Mouse (Mus musculus): Measurements from ENCODE around the gene Slco1b2. TPM values are rescaled to one million over a fixed set of nuclear protein-coding genes. Genes with fewer than 3 reads are reported as not detected.
"Not testable (repeated sequence)": the region's sequence is repeated elsewhere in the genome, so short reads cannot be mapped to it uniquely, and the experiment has no call there.

Slco1b2 gene
- total RNA-seq (2012; rRNA removed) = 0.18 and 0.21 TPM in 2 replicates

GRCm38 (mm10) chr6:141629291-141629690 lies at the start of gene Slco1b2:
TSS of gene Slco1b2 (plus strand) at chr6:141629518.
- Histone ChIP-seq H3K9me3 (ENCODE audit: control insufficient read depth, insufficient read depth, low read depth, low read length) (no peaks in the 10 kb centered on the region), H3K4me3 (ENCODE audit: insufficient read depth in 1 of 2, low read depth in 1 of 2, low read length in 2 of 2, poor library complexity in 1 of 2, severe bottlenecking in 1 of 2) (no peak within 1 kb of the TSS), H3K36me3 (ENCODE audit: control insufficient read depth, insufficient read depth, low read length, poor library complexity, severe bottlenecking) (no peaks in the 10 kb centered on the region), H3K27ac (ENCODE audit: insufficient read depth, low read depth, low read length, poor library complexity, severe bottlenecking) (no peak within 1 kb of the TSS), H3K4me1 (ENCODE audit: control insufficient read depth in 2 of 2, insufficient read depth in 2 of 2, low read length in 2 of 2, poor library complexity in 1 of 2) (no peaks in the 10 kb centered on the region), H3K9ac (ENCODE audit: insufficient read depth, low read depth, low read length, poor library complexity, severe bottlenecking) (no peak within 1 kb of the TSS)
- TF ChIP-seq HCFC1 (IDR thresholded peaks at IDR 0.05; ENCODE audit: borderline replicate concordance, insufficient read depth, low read length) (no peak), ZNF384 (IDR thresholded peaks at IDR 0.05; ENCODE audit: low read depth, low read length) (no peak), CHD2 (IDR thresholded peaks at IDR 0.05; ENCODE audit: low read depth, low read length) (no peak), ZC3H11A (IDR thresholded peaks at IDR 0.05; ENCODE audit: borderline replicate concordance, low read depth, low read length) (no peak), MAFK (IDR thresholded peaks at IDR 0.05; ENCODE audit: insufficient read depth, low read depth, low read length) (no peak)
- in situ Hi-C loops (cut with MboI; ENCODE audit: low sequenced_read_pairs in 2 of 2, unreplicated experiment in 2 of 2) = no loop called here
- DNase-seq (ENCODE audit: low read depth, low spot score) = no peak

DNA sequence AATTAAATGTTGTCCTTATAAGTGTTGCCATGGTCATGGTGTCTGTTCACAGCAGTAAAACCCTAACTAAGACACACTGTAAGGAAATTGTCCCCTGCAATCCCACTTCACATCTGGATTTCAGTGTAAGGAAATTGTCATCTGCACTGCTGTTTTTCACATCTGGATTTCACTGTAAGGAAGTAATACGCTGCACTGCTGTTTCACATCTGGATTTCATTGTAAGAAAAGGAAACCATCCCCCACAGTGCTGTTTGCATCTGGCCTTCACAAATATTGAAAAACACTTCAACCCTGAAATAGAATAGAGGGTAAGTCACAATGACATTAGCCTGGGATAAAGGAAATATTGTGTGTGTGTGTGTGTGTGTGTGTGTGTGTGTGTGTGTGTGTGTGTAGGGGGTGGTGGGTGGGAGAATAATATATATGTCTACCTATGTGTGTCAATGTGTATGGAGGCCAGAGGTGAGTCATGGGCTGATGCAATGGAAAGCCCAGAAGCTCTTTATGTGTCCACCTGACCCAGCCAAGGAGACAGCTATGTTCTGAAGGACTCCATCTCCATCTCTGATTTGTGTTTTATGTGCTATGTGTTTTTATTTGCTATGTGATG lies 44.4 kb upstream of the Slco1b2 start:
- in situ Hi-C loops (cut with MboI; ENCODE audit: low sequenced_read_pairs in 2 of 2, unreplicated experiment in 2 of 2) = no loop called here
- H3K27ac ChIP-seq (ENCODE audit: insufficient read depth, low read depth, low read length, poor library complexity, severe bottlenecking) = no peak overlapping the region
- no peak for DNase-seq (ENCODE audit: low read depth, low spot score)
- no peak overlapping the region for H3K4me3 ChIP-seq (ENCODE audit: insufficient read depth in 1 of 2, low read depth in 1 of 2, low read length in 2 of 2, poor library complexity in 1 of 2, severe bottlenecking in 1 of 2)
- H3K4me1 ChIP-seq (ENCODE audit: control insufficient read depth in 2 of 2, insufficient read depth in 2 of 2, low read length in 2 of 2, poor library complexity in 1 of 2) = no peaks in the 10 kb centered on the region
- no peak overlapping the region for H3K9ac ChIP-seq (ENCODE audit: insufficient read depth, low read depth, low read length, poor library complexity, severe bottlenecking)
- H3K36me3 ChIP-seq (ENCODE audit: control insufficient read depth, insufficient read depth, low read length, poor library complexity, severe bottlenecking) = peaks cover 6% of the 10 kb centered on the region; the same call in 1 of the 2 replicates
- peaks cover 1% of the 10 kb centered on the region; the same call in 1 of the 2 replicates for H3K9me3 ChIP-seq (ENCODE audit: control insufficient read depth, insufficient read depth, low read depth, low read length)
- TF ChIP-seq CHD2 (IDR thresholded peaks at IDR 0.05; ENCODE audit: low read depth, low read length) = no peak

GRCm38 (mm10) chr6:141590002-141590401 lies 39.3 kb upstream of the Slco1b2 start:
- in situ Hi-C loops (cut with MboI; ENCODE audit: low sequenced_read_pairs in 2 of 2, unreplicated experiment in 2 of 2) = no loop called here
- Histone ChIP-seq H3K27ac (ENCODE audit: insufficient read depth, low read depth, low read length, poor library complexity, severe bottlenecking) (no peak overlapping the region), H3K9me3 (ENCODE audit: control insufficient read depth, insufficient read depth, low read depth, low read length) (no peaks in the 10 kb centered on the region; the same call in 1 of the 2 replicates), H3K9ac (ENCODE audit: insufficient read depth, low read depth, low read length, poor library complexity, severe bottlenecking) (no peak overlapping the region), H3K4me3 (ENCODE audit: insufficient read depth in 1 of 2, low read depth in 1 of 2, low read length in 2 of 2, poor library complexity in 1 of 2, severe bottlenecking in 1 of 2) (no peak overlapping the region), H3K4me1 (ENCODE audit: control insufficient read depth in 2 of 2, insufficient read depth in 2 of 2, low read length in 2 of 2, poor library complexity in 1 of 2) (no peaks in the 10 kb centered on the region), H3K36me3 (ENCODE audit: control insufficient read depth, insufficient read depth, low read length, poor library complexity, severe bottlenecking) (peaks cover 2% of the 10 kb centered on the region; the same call in 1 of the 2 replicates)
- no peak for DNase-seq (ENCODE audit: low read depth, low spot score)
- TF ChIP-seq ZC3H11A (IDR thresholded peaks at IDR 0.05; ENCODE audit: borderline replicate concordance, low read depth, low read length) = no peak
- no peak for TF ChIP-seq HCFC1 (IDR thresholded peaks at IDR 0.05; ENCODE audit: borderline replicate concordance, insufficient read depth, low read length)
- no peak for TF ChIP-seq MAFK (IDR thresholded peaks at IDR 0.05; ENCODE audit: insufficient read depth, low read depth, low read length)
- TF ChIP-seq CHD2 (IDR thresholded peaks at IDR 0.05; ENCODE audit: low read depth, low read length) = no peak
- TF ChIP-seq ZNF384 (IDR thresholded peaks at IDR 0.05; ENCODE audit: low read depth, low read length) = no peak

DNA sequence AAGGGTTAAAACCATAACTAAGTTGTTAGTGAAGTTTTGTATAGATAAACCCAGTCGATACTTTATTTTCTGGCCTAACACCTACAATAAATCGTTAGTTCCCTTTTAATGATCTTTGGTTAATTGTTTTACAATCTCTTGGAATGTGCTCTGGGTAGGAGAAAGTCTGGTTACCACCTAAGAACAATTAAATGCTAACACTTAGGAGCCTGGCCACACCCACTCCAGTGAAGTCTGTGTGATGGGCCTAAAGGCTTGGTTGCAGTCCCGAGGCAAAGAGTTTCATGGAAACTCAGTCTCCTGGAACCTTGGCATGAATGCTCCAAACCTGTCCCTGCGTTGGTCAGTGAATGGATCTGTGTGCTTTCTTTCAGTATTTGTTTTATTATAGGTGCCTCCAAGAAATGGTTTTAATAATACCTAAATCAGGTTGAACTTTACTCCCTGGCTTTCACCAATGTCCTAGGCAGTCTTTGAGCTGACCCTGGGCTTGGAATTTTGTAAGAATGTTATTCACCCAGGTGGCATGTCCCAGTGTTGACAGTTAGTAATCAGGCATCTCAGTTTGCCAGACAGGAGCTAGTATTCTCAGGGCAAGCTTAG lies 38.6 kb upstream of the Slco1b2 start:
- DNase-seq (ENCODE audit: low read depth, low spot score); H3K4me3 ChIP-seq (ENCODE audit: insufficient read depth in 1 of 2, low read depth in 1 of 2, low read length in 2 of 2, poor library complexity in 1 of 2, severe bottlenecking in 1 of 2); H3K4me1 ChIP-seq (ENCODE audit: control insufficient read depth in 2 of 2, insufficient read depth in 2 of 2, low read length in 2 of 2, poor library complexity in 1 of 2); in situ Hi-C loops (cut with MboI; ENCODE audit: low sequenced_read_pairs in 2 of 2, unreplicated experiment in 2 of 2); H3K9ac ChIP-seq (ENCODE audit: insufficient read depth, low read depth, low read length, poor library complexity, severe bottlenecking); H3K9me3 ChIP-seq (ENCODE audit: control insufficient read depth, insufficient read depth, low read depth, low read length); H3K36me3 ChIP-seq (ENCODE audit: control insufficient read depth, insufficient read depth, low read length, poor library complexity, severe bottlenecking); H3K27ac ChIP-seq (ENCODE audit: insufficient read depth, low read depth, low read length, poor library complexity, severe bottlenecking): not testable (repeated sequence)

- peaks cover 5% of the 10 kb centered on the region; the same call in 1 of the 2 replicates for H3K36me3 ChIP-seq (ENCODE audit: control insufficient read depth, insufficient read depth, low read length, poor library complexity, severe bottlenecking)
- no peak for DNase-seq (ENCODE audit: low read depth, low spot score)
- H3K9ac ChIP-seq (ENCODE audit: insufficient read depth, low read depth, low read length, poor library complexity, severe bottlenecking) = no peak overlapping the region
- H3K4me1 ChIP-seq (ENCODE audit: control insufficient read depth in 2 of 2, insufficient read depth in 2 of 2, low read length in 2 of 2, poor library complexity in 1 of 2) = 0 out of 4 replicates have a peak, but pooled peaks cover 0 to 3% of the 10 kb centered on the region in 2 experiments
- peak overlapping the region in 1 of 2 experiments; percentile 29; a peak in 1 of 4 replicates for H3K4me3 ChIP-seq (ENCODE audit: insufficient read depth in 1 of 2, low read depth in 1 of 2, low read length in 2 of 2, poor library complexity in 1 of 2, severe bottlenecking in 1 of 2)
- in situ Hi-C loops (cut with MboI; ENCODE audit: low sequenced_read_pairs in 2 of 2, unreplicated experiment in 2 of 2) = no loop called here
- no peaks in the 10 kb centered on the region for H3K9me3 ChIP-seq (ENCODE audit: control insufficient read depth, insufficient read depth, low read depth, low read length)
- H3K27ac ChIP-seq (ENCODE audit: insufficient read depth, low read depth, low read length, poor library complexity, severe bottlenecking) = peak overlapping the region; percentile 71; the same call in 1 of the 2 replicates
- TF ChIP-seq MAFK (IDR thresholded peaks at IDR 0.05; ENCODE audit: insufficient read depth, low read depth, low read length) (no peak), HCFC1 (IDR thresholded peaks at IDR 0.05; ENCODE audit: borderline replicate concordance, insufficient read depth, low read length) (no peak), ZNF384 (IDR thresholded peaks at IDR 0.05; ENCODE audit: low read depth, low read length) (no peak), ZC3H11A (IDR thresholded peaks at IDR 0.05; ENCODE audit: borderline replicate concordance, low read depth, low read length) (no peak), CHD2 (IDR thresholded peaks at IDR 0.05; ENCODE audit: low read depth, low read length) (no peak)
Observed at GRCm38 (mm10) chr6:141596081-141596480, 33.2 kb upstream of the Slco1b2 start.
